Mouse (Mus musculus) liver, adult (tissue): Measurements from ENCODE around the gene Serpina3c.

ENCODE experiments used
- GATA4 ChIP-seq: IDR thresholded peaks from 2 replicates; pipeline ENCODE4 v1.6.1; 2014; ENCODE audit warnings: mild to moderate bottlenecking, low read length; ENCODE audit not compliant: insufficient replicate concordance

The Serpina3c gene

GRCm38 (mm10) chr12:104153656-104154055 is at the start of gene Serpina3c:
Serpina3c (minus strand) TSS chr12:104153870.
- no peak for TF ChIP-seq GATA4

- no peak for TF ChIP-seq GATA4
These were observed 37.2 kb upstream of the Serpina3c start for GRCm38 (mm10) chr12:104190852-104191251.

- no peak for TF ChIP-seq GATA4
These were observed 35.6 kb upstream of the Serpina3c start for GRCm38 (mm10) chr12:104189246-104189645.

GRCm38 (mm10) chr12:104186041-104186581 is 32.4 kb upstream of the Serpina3c start:
- TF ChIP-seq GATA4: no peak

GRCm38 (mm10) chr12:104185046-104185445 is 31.4 kb upstream of the Serpina3c start:
- TF ChIP-seq GATA4: no peak

GRCm38 (mm10) chr12:104178987-104179386 is 25.3 kb upstream of the Serpina3c start:
- no peak for TF ChIP-seq GATA4

- TF ChIP-seq GATA4: no peak; the same call in 1 of the 2 replicates
These were observed 24.9 kb upstream of the Serpina3c start for GRCm38 (mm10) chr12:104178577-104178976.

- TF ChIP-seq GATA4: no peak
These were observed 22.0 kb upstream of the Serpina3c start for GRCm38 (mm10) chr12:104175636-104176035.

GRCm38 (mm10) chr12:104174747-104175146 is 21.1 kb upstream of the Serpina3c start:
- peak; percentile 21; the same call in 1 of the 2 replicates for TF ChIP-seq GATA4

- TF ChIP-seq GATA4: no peak
These were observed 527 bp downstream of the Serpina3c start for GRCm38 (mm10) chr12:104153041-104153645.

- TF ChIP-seq GATA4: no peak
These were observed 1.7 kb downstream of the Serpina3c start for GRCm38 (mm10) chr12:104151989-104152388.

- TF ChIP-seq GATA4: no peak
These were observed 8.1 kb downstream of the Serpina3c start for GRCm38 (mm10) chr12:104145571-104145970.

- TF ChIP-seq GATA4: no peak
These were observed 10.4 kb downstream of the Serpina3c start for GRCm38 (mm10) chr12:104143286-104143685.

- TF ChIP-seq GATA4: no peak
These were observed 11.2 kb downstream of the Serpina3c start for GRCm38 (mm10) chr12:104142427-104142826.

- no peak for TF ChIP-seq GATA4
These were observed 12.2 kb downstream of the Serpina3c start for GRCm38 (mm10) chr12:104141506-104141905.

- no peak for TF ChIP-seq GATA4
These were observed 13.0 kb downstream of the Serpina3c start for GRCm38 (mm10) chr12:104140543-104141103.
